Mouse (Mus musculus): ENCODE measurements around the gene Mknk1. TPM values are rescaled to one million over a fixed set of nuclear protein-coding genes. Genes with fewer than 3 reads are reported as not detected.
A peak's percentile ranks its signal among the peaks of the same experiment; 100 is the strongest.

Gene Mknk1
- total and polyA plus RNA-seq, 3 experiments, result 25.8 to 38.5 TPM; not detected in 1

DNA sequence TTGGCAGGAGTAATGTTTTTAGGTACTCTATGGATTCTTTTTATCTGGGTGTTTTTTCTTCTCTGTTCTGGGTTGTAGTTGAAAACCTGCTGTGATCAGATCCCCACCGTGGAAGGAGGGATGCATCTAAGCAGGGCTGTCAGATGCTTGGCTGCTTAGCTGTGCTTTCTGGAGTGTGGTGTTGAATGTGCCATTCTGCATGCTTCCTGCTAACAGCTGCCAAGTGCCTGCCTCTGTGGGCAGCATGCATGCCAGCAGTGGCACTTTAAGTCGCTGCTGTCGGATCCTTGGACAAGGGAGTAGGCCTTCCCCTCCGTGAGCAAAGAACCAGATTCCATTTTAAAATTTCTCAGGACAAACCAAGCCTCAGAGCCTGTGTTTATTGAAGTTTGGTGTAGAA is 16.6 kb downstream of the Mknk1 start:
- Histone ChIP-seq H3K79me2 (ENCODE audit: control insufficient read depth, insufficient read depth, low read length, poor library complexity) (no peaks in the 10 kb centered on the region), H3K36me3 (ENCODE audit: control insufficient read depth in 1 of 2, insufficient read depth in 2 of 2, low read length in 2 of 2) (peaks cover 6 to 28% of the 10 kb centered on the region in 2 experiments), H3K27me3 (ENCODE audit: control insufficient read depth in 1 of 2, insufficient read depth in 2 of 2, low read length in 2 of 2) (no peaks in the 10 kb centered on the region), H3K4me1 (ENCODE audit: control insufficient read depth in 1 of 2, insufficient read depth in 2 of 2, low read length in 2 of 2) (peaks cover 23 to 37% of the 10 kb centered on the region in 2 experiments), H3K9ac (ENCODE audit: control insufficient read depth, low read depth, low read length, poor library complexity, severe bottlenecking) (no peak overlapping the region), H3K4me3 (ENCODE audit: control insufficient read depth in 1 of 2, insufficient read depth in 1 of 2, low read depth in 2 of 2, low read length in 2 of 2) (no peak overlapping the region), H3K27ac (ENCODE audit: control insufficient read depth, low read depth, low read length) (peak overlapping the region; percentile 56), H3K9me3 (replicated peaks; ENCODE audit: insufficient read depth, low read length) (no peaks in the 10 kb centered on the region)
- TF ChIP-seq GATA1 (IDR thresholded peaks at IDR 0.05; ENCODE audit: low read depth, low read length) (no peak), TAL1 (IDR thresholded peaks at IDR 0.05; ENCODE audit: low read length) (no peak), USF2 (IDR thresholded peaks at IDR 0.05; ENCODE audit: borderline replicate concordance in 1 of 2, insufficient read depth in 1 of 2, low read depth in 1 of 2, low read length in 2 of 2) (no peak), ZKSCAN1 (IDR thresholded peaks at IDR 0.05; ENCODE audit: low read depth, low read length) (no peak), NRF1 (IDR thresholded peaks at IDR 0.05; ENCODE audit: insufficient read depth, low read depth, low read length, poor library complexity, severe bottlenecking) (no peak), MAFK (IDR thresholded peaks at IDR 0.05; ENCODE audit: borderline replicate concordance, low read depth, low read length) (no peak), ZC3H11A (IDR thresholded peaks at IDR 0.05; ENCODE audit: low read depth, low read length) (no peak), ELF1 (IDR thresholded peaks at IDR 0.05; ENCODE audit: low read depth, low read length) (no peak), MYB (IDR thresholded peaks at IDR 0.05; ENCODE audit: low read depth, low read length) (no peak), RAD21 (IDR thresholded peaks at IDR 0.05; ENCODE audit: low read depth, low read length) (no peak), GABPA (IDR thresholded peaks at IDR 0.05; ENCODE audit: low read depth, low read length) (no peak), TBP (IDR thresholded peaks at IDR 0.05; ENCODE audit: low read depth, low read length) (no peak), SIN3A (IDR thresholded peaks at IDR 0.05; ENCODE audit: low read length) (no peak), POLR2A (IDR thresholded peaks at IDR 0.05; ENCODE audit: control insufficient read depth in 1 of 2, insufficient read depth in 1 of 2, low read depth in 1 of 2, low read length in 2 of 2, poor library complexity in 1 of 2) (no peak), EP300 (IDR thresholded peaks at IDR 0.05; ENCODE audit: low read depth in 1 of 2, low read length in 2 of 2) (no peak), ZMIZ1 (IDR thresholded peaks at IDR 0.05; ENCODE audit: low read depth, low read length) (no peak), JUND (IDR thresholded peaks at IDR 0.05; ENCODE audit: low read depth, low read length) (no peak), CTCF (IDR thresholded peaks at IDR 0.05 in 2 of 3, conservative IDR thresholded peaks at IDR 0.05 in 1 of 3; ENCODE audit: control insufficient read depth in 1 of 3, insufficient read depth in 1 of 3, low read depth in 2 of 3, low read length in 3 of 3, poor library complexity in 1 of 3, severe bottlenecking in 1 of 3) (no peak), CHD1 (IDR thresholded peaks at IDR 0.05; ENCODE audit: low read depth, low read length) (no peak)
- DNase-seq (ENCODE audit: low read depth, low spot score), result no peak

- Histone ChIP-seq H3K36me3 (ENCODE audit: control insufficient read depth in 1 of 2, insufficient read depth in 2 of 2, low read length in 2 of 2) (peaks cover 6 to 28% of the 10 kb centered on the region in 2 experiments), H3K27me3 (ENCODE audit: control insufficient read depth in 1 of 2, insufficient read depth in 2 of 2, low read length in 2 of 2) (no peaks in the 10 kb centered on the region), H3K79me2 (ENCODE audit: control insufficient read depth, insufficient read depth, low read length, poor library complexity) (no peaks in the 10 kb centered on the region), H3K4me3 (ENCODE audit: control insufficient read depth in 1 of 2, insufficient read depth in 1 of 2, low read depth in 2 of 2, low read length in 2 of 2) (no peak overlapping the region), H3K9me3 (replicated peaks; ENCODE audit: insufficient read depth, low read length) (no peaks in the 10 kb centered on the region), H3K4me1 (ENCODE audit: control insufficient read depth in 1 of 2, insufficient read depth in 2 of 2, low read length in 2 of 2) (peaks cover 23 to 37% of the 10 kb centered on the region in 2 experiments), H3K9ac (ENCODE audit: control insufficient read depth, low read depth, low read length, poor library complexity, severe bottlenecking) (0 out of 2 replicates have a peak overlapping the region, but pooled peaks have one; percentile 1), H3K27ac (ENCODE audit: control insufficient read depth, low read depth, low read length) (peak overlapping the region; percentile 68)
- TF ChIP-seq GATA1 (IDR thresholded peaks at IDR 0.05; ENCODE audit: low read depth, low read length) (peak; percentile 79), MAZ (IDR thresholded peaks at IDR 0.05; ENCODE audit: low read depth, low read length) (peak; percentile 77; the same call in 1 of the 2 replicates), TBP (IDR thresholded peaks at IDR 0.05; ENCODE audit: low read depth, low read length) (peak; percentile 85), MYC (IDR thresholded peaks at IDR 0.05; ENCODE audit: low read depth, low read length) (no peak), TAL1 (IDR thresholded peaks at IDR 0.05; ENCODE audit: low read length) (peak; percentile 54), POLR2AphosphoS5 (IDR thresholded peaks at IDR 0.05; ENCODE audit: borderline replicate concordance, low read depth, low read length) (no peak), ELF1 (IDR thresholded peaks at IDR 0.05; ENCODE audit: low read depth, low read length) (no peak), TCF12 (IDR thresholded peaks at IDR 0.05; ENCODE audit: low read depth, low read length) (peak; percentile 73; the same call in 1 of the 2 replicates), EP300 (IDR thresholded peaks at IDR 0.05; ENCODE audit: low read depth in 1 of 2, low read length in 2 of 2) (peak; percentile 53 to 73; a peak in 3 of 4 replicates), BHLHE40 (IDR thresholded peaks at IDR 0.05; ENCODE audit: borderline replicate concordance, low read depth, low read length) (no peak), RCOR1 (IDR thresholded peaks at IDR 0.05; ENCODE audit: low read depth, low read length) (peak; percentile 84), CHD1 (IDR thresholded peaks at IDR 0.05; ENCODE audit: low read depth, low read length) (no peak), ETS1 (IDR thresholded peaks at IDR 0.05; ENCODE audit: low read depth, low read length) (peak; percentile 71), MAX (IDR thresholded peaks at IDR 0.05; ENCODE audit: low read length) (no peak)
- DNase-seq (ENCODE audit: low read depth, low spot score), result peak; percentile 49
Measured at GRCm38 (mm10) chr4:115856282-115856681, 17.3 kb downstream of the Mknk1 start.

All from MEL (cell line).